Mouse (Mus musculus) liver, adult 2 months (tissue): ENCODE results near the gene Slc35f6.

Source experiments
- CTCF ChIP-seq: fragments of 200-500 bp; IDR thresholded peaks from 2 replicates; pipeline ENCODE4 v1.5.1; 2011; ENCODE audit warnings: low read depth, low read length, control low read depth
- POLR2A ChIP-seq: fragments of 200-500 bp; IDR thresholded peaks from 2 replicates; pipeline ENCODE4 v1.6.1; 2011; ENCODE audit warnings: low read length, control low read depth; ENCODE audit not compliant: insufficient read depth; ENCODE audit errors: extremely low read depth

DNA sequence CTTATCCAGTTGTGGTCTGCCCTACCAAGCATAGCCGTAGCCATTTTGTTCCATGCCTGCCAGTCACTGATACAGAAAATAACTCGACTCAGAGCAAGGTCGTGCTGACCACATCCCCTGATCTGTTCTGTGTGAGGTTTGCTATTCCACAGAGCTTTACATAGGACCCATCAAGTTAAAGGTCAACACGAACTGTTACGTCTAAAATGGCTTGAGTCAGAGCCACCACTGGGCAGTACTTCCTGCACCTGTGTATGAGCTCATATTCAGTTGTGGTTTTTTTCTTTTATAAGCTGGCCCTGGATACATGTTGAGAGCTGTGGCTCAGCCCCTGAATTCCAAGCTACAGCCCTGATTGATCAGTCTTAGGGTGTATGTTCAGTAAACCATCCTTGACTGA lies 31.9 kb downstream of the Slc35f6 start:
- no peak for TF ChIP-seq POLR2A
- no peak for TF ChIP-seq CTCF
